Mouse (Mus musculus): ENCODE measurements around the gene Rab31. TPM values are rescaled to one million over a fixed set of nuclear protein-coding genes. Genes with fewer than 3 reads are reported as not detected.

Gene Rab31
- polyA plus RNA-seq, 1 experiment, result 6.5 TPM

- Histone ChIP-seq H3K4me3 (ENCODE audit: control insufficient read depth, insufficient read depth, low read length) (no peak overlapping the region), H3K36me3 (ENCODE audit: control insufficient read depth, insufficient read depth, low read length) (no peaks in the 10 kb centered on the region), H3K27me3 (ENCODE audit: control insufficient read depth, insufficient read depth, low read length) (no peaks in the 10 kb centered on the region), H3K27ac (ENCODE audit: control insufficient read depth, insufficient read depth, low read length) (no peak overlapping the region), H3K4me1 (replicated peaks; ENCODE audit: control insufficient read depth, insufficient read depth, low read length) (peaks cover 6% of the 10 kb centered on the region; the same call in 1 of the 2 replicates)
- TF ChIP-seq CTCF (IDR thresholded peaks at IDR 0.05; ENCODE audit: borderline replicate concordance, control insufficient read depth, extremely low read depth, insufficient read depth, low read length, poor library complexity), result no peak
- TF ChIP-seq POLR2A (IDR thresholded peaks at IDR 0.05; ENCODE audit: control insufficient read depth, extremely low read depth, insufficient read depth, low read length, poor library complexity), result no peak
- DNase-seq, result no peak
- WGBS, result 97% methylated on average over 2 of the region's 2 CpGs
These were observed 123.4 kb downstream of the Rab31 start for GRCm38 (mm10) chr17:65649175-65649493.

GRCm38 (mm10) chr17:65648371-65649174, 124.0 kb downstream of the Rab31 start:
- no peak for DNase-seq
- Histone ChIP-seq H3K27ac (ENCODE audit: control insufficient read depth, insufficient read depth, low read length) (no peak overlapping the region), H3K36me3 (ENCODE audit: control insufficient read depth, insufficient read depth, low read length) (no peaks in the 10 kb centered on the region), H3K4me1 (replicated peaks; ENCODE audit: control insufficient read depth, insufficient read depth, low read length) (peaks cover 6% of the 10 kb centered on the region; the same call in 1 of the 2 replicates), H3K4me3 (ENCODE audit: control insufficient read depth, insufficient read depth, low read length) (no peak overlapping the region), H3K27me3 (ENCODE audit: control insufficient read depth, insufficient read depth, low read length) (no peaks in the 10 kb centered on the region)
- WGBS, result 91% methylated on average over 9 of the region's 9 CpGs
- TF ChIP-seq POLR2A (IDR thresholded peaks at IDR 0.05; ENCODE audit: control insufficient read depth, extremely low read depth, insufficient read depth, low read length, poor library complexity) (no peak), CTCF (IDR thresholded peaks at IDR 0.05; ENCODE audit: borderline replicate concordance, control insufficient read depth, extremely low read depth, insufficient read depth, low read length, poor library complexity) (no peak)

- DNase-seq, result no peak
- no peak overlapping the region for H3K4me3 ChIP-seq (ENCODE audit: control insufficient read depth, insufficient read depth, low read length)
- H3K27me3 ChIP-seq (ENCODE audit: control insufficient read depth, insufficient read depth, low read length), result no peaks in the 10 kb centered on the region
- no peak for TF ChIP-seq CTCF (IDR thresholded peaks at IDR 0.05; ENCODE audit: borderline replicate concordance, control insufficient read depth, extremely low read depth, insufficient read depth, low read length, poor library complexity)
- TF ChIP-seq POLR2A (IDR thresholded peaks at IDR 0.05; ENCODE audit: control insufficient read depth, extremely low read depth, insufficient read depth, low read length, poor library complexity), result no peak
- peaks cover 6% of the 10 kb centered on the region; the same call in 1 of the 2 replicates for H3K4me1 ChIP-seq (replicated peaks; ENCODE audit: control insufficient read depth, insufficient read depth, low read length)
- H3K27ac ChIP-seq (ENCODE audit: control insufficient read depth, insufficient read depth, low read length), result no peak overlapping the region
- H3K36me3 ChIP-seq (ENCODE audit: control insufficient read depth, insufficient read depth, low read length), result no peaks in the 10 kb centered on the region
- 52% methylated on average over 5 of the region's 5 CpGs for WGBS
These were observed 124.6 kb downstream of the Rab31 start for GRCm38 (mm10) chr17:65647961-65648360.

- H3K36me3 ChIP-seq (ENCODE audit: control insufficient read depth, insufficient read depth, low read length), result no peaks in the 10 kb centered on the region
- no peak for TF ChIP-seq CTCF (IDR thresholded peaks at IDR 0.05; ENCODE audit: borderline replicate concordance, control insufficient read depth, extremely low read depth, insufficient read depth, low read length, poor library complexity)
- TF ChIP-seq POLR2A (IDR thresholded peaks at IDR 0.05; ENCODE audit: control insufficient read depth, extremely low read depth, insufficient read depth, low read length, poor library complexity), result no peak
- WGBS, result 95% methylated on average over 6 of the region's 6 CpGs
- peaks cover 6% of the 10 kb centered on the region; the same call in 1 of the 2 replicates for H3K4me1 ChIP-seq (replicated peaks; ENCODE audit: control insufficient read depth, insufficient read depth, low read length)
- no peak overlapping the region for H3K27ac ChIP-seq (ENCODE audit: control insufficient read depth, insufficient read depth, low read length)
- no peaks in the 10 kb centered on the region for H3K27me3 ChIP-seq (ENCODE audit: control insufficient read depth, insufficient read depth, low read length)
- no peak overlapping the region for H3K4me3 ChIP-seq (ENCODE audit: control insufficient read depth, insufficient read depth, low read length)
- no peak for DNase-seq
These were observed 125.3 kb downstream of the Rab31 start for GRCm38 (mm10) chr17:65647226-65647625.

- Histone ChIP-seq H3K27ac (ENCODE audit: control insufficient read depth, insufficient read depth, low read length) (no peak overlapping the region), H3K27me3 (ENCODE audit: control insufficient read depth, insufficient read depth, low read length) (no peaks in the 10 kb centered on the region), H3K4me1 (replicated peaks; ENCODE audit: control insufficient read depth, insufficient read depth, low read length) (0 out of 2 replicates have a peak, but pooled peaks cover under 1% of the 10 kb centered on the region), H3K36me3 (ENCODE audit: control insufficient read depth, insufficient read depth, low read length) (no peaks in the 10 kb centered on the region), H3K4me3 (ENCODE audit: control insufficient read depth, insufficient read depth, low read length) (no peak overlapping the region)
- no peak for DNase-seq
- TF ChIP-seq POLR2A (IDR thresholded peaks at IDR 0.05; ENCODE audit: control insufficient read depth, extremely low read depth, insufficient read depth, low read length, poor library complexity) (no peak), CTCF (IDR thresholded peaks at IDR 0.05; ENCODE audit: borderline replicate concordance, control insufficient read depth, extremely low read depth, insufficient read depth, low read length, poor library complexity) (no peak)
- WGBS, result 89% methylated on average over 5 of the region's 5 CpGs
These were observed 129.0 kb downstream of the Rab31 start for GRCm38 (mm10) chr17:65643579-65643978.

GRCm38 (mm10) chr17:65643051-65643521, 129.5 kb downstream of the Rab31 start:
- Histone ChIP-seq H3K27me3 (ENCODE audit: control insufficient read depth, insufficient read depth, low read length) (no peaks in the 10 kb centered on the region), H3K4me1 (replicated peaks; ENCODE audit: control insufficient read depth, insufficient read depth, low read length) (no peaks in the 10 kb centered on the region), H3K4me3 (ENCODE audit: control insufficient read depth, insufficient read depth, low read length) (no peak overlapping the region), H3K36me3 (ENCODE audit: control insufficient read depth, insufficient read depth, low read length) (no peaks in the 10 kb centered on the region), H3K27ac (ENCODE audit: control insufficient read depth, insufficient read depth, low read length) (no peak overlapping the region)
- TF ChIP-seq CTCF (IDR thresholded peaks at IDR 0.05; ENCODE audit: borderline replicate concordance, control insufficient read depth, extremely low read depth, insufficient read depth, low read length, poor library complexity), result no peak
- no peak for TF ChIP-seq POLR2A (IDR thresholded peaks at IDR 0.05; ENCODE audit: control insufficient read depth, extremely low read depth, insufficient read depth, low read length, poor library complexity)
- 61% methylated on average over 10 of the region's 10 CpGs for WGBS
- no peak for DNase-seq

Data from thymus, adult 2 months (tissue).